Mouse (Mus musculus) left cerebral cortex, adult 9 months (tissue): ENCODE results near the gene Suds3.

Experiments
- DNase-seq, 2 experiments: peaks; one replicate each; pipeline ENCODE4 v3.0.0; 2022; ENCODE audit warnings: low spot score in 2 of 2

Suds3 gene

GRCm38 (mm10) chr5:117042661-117043060 lies 73.3 kb downstream of the Suds3 start:
- no peak for DNase-seq
